Mouse (Mus musculus): ENCODE results near the gene Hist1h4f.

DNA sequence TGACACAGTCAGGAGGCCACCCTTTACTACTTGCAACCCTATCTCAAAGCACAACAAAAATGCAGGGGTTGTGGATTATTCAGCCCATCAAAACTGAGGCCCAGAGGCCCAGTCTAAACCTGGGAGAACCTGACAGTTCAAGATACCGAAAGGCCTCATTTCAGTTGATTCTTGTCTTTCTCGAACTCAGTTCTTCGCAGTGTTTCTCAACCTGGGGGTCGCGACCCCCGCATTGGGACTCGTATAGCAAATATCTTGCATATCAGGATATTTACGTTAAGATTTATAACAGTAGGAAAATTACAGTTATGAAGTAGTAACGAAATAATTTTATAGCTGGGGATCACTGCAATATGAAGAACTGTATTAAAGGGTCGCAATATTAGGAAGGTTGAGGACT lies 25.5 kb downstream of the Hist1h4f start:
- no peak for TF ChIP-seq CTCF (conservative IDR thresholded peaks at IDR 0.05; ENCODE audit: insufficient read depth, insufficient read length, low read depth, low read length)
- no peak for TF ChIP-seq POLR2A (IDR thresholded peaks at IDR 0.05; ENCODE audit: low read depth, low read length)

Measured in kidney, adult 2 months (tissue).